ENCODE assay signal across 16 mouse cellular contexts in the genomic region with DNA sequence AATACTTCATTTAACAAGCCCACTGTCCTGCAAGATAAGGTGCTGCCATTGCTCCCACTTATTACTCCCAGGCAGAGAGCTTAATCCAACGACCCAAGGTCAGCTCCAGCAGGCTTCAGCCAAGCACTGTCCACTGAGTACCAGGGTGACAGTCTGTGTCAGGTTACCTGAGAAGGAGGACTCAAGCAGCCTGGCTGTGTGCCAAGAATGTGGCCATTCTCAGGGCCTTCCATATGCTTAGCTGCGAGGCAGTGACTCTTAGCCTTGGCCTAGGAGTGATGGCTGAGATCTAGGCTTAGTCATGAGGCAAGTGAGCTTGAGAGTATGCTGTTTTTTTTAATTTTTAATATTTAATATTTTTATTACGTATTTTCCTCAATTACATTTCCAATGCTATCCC.
"Had no signal": no experiment of that assay in that cellular context is flagged by ENCODE, and none has a peak within 500 bp of the region (broad histone marks: within the 10 kb centered on the region; RNA-seq: fewer than 3 reads in every experiment).

No protein-coding gene starts in this region.

- H3K27me3 ChIP-seq: liver, embryonic 15.5 days; megakaryocyte, embryonic 14.5 days; neural tube, embryonic 13.5 days had no signal

- H3K36me3 ChIP-seq: limb, embryonic 10.5 days; liver, embryonic 15.5 days; neural tube, embryonic 13.5 days had no signal

- H3K4me3 ChIP-seq: limb, embryonic 10.5 days; liver, embryonic 15.5 days; megakaryocyte, embryonic 14.5 days; neural tube, embryonic 13.5 days had no signal

- DNase-seq: kidney, adult 11 months; lung, adult 2 months; lung, postnatal 10 days; right cerebral cortex, adult 18-20 months; spleen, adult 18-20 months; thymus, adult 2 months; thymus, postnatal 25 days had no signal

- H3K4me2 ChIP-seq: liver, embryonic 11.5 days; liver, embryonic 15.5 days; midbrain, embryonic 11.5 days; neural tube, embryonic 13.5 days had no signal

- H3K4me1 ChIP-seq: limb, embryonic 10.5 days; liver, embryonic 15.5 days; neural tube, embryonic 13.5 days had no signal

- H3K9me3 ChIP-seq: limb, embryonic 10.5 days; liver, embryonic 15.5 days; megakaryocyte, embryonic 14.5 days; neural tube, embryonic 13.5 days had no signal

- ATAC-seq: midbrain, embryonic 16.5 days had no signal

- H3K9ac ChIP-seq: liver, embryonic 15.5 days; neural tube, embryonic 13.5 days had no signal

- H3K27ac ChIP-seq: kidney, postnatal 0 days; limb, embryonic 10.5 days; liver, embryonic 15.5 days; macrophage; neural tube, embryonic 13.5 days had no signal
